Comparison of ENCODE assay signal across 12 mouse cellular contexts in genomic region chr3:105546611-105547071, GRCm38 (mm10).
A peak's percentile ranks its signal among the peaks of the same experiment; 100 is the strongest.
DNase-seq lines count a peak whose midpoint lies in the region; ATAC-seq lines count a peak whose summit lies in the region.
"Had no signal": no experiment of that assay in that cellular context is flagged by ENCODE, and none has a peak within 500 bp of the region (broad histone marks: within the 10 kb centered on the region; RNA-seq: fewer than 3 reads in every experiment).

No protein-coding gene starts in this region.

- ATAC-seq in heart, embryonic 15.5 days (replicated peaks; ENCODE audit: insufficient number of reproducible peaks, insufficient read depth, low FRiP score, low read depth), result 0 out of 2 replicates have a peak, but pooled peaks have one; percentile 33
- 0 out of 2 replicates have a peak, but pooled peaks have one; percentile 8 for ATAC-seq in lung, embryonic 15.5 days (ENCODE audit: borderline replicate concordance, extremely low read depth, low FRiP score, low TSS enrichment)

- peak; percentile 23 for DNase-seq in adrenal gland, postnatal 10 days
- DNase-seq in adrenal gland, adult 8-10 months, result no peak
- DNase-seq in heart, postnatal 25 days (ENCODE audit: low spot score), result no peak
- DNase-seq in lung, postnatal 10 days, result no peak
- peak; percentile 74 for DNase-seq in brain, adult 2 months (ENCODE audit: low read depth, low spot score)
- no peak for DNase-seq in yolk sac, embryonic 10.5 days (ENCODE audit: low spot score)
- DNase-seq: gastrocnemius, postnatal 36 days had no signal

- intact Hi-C loops in heart, postnatal 25 days (cut with DNase I), result no loop called here

- no peak overlapping the region for H3K9ac ChIP-seq in heart, embryonic 15.5 days
- no peak overlapping the region for H3K9ac ChIP-seq in lung, embryonic 15.5 days
- H3K9ac ChIP-seq: hindbrain, embryonic 12.5 days; liver, embryonic 15.5 days had no signal

- no peak overlapping the region for H3K4me3 ChIP-seq in heart, embryonic 15.5 days
- H3K4me3 ChIP-seq in lung, embryonic 15.5 days, result no peak overlapping the region
- H3K4me3 ChIP-seq: hindbrain, embryonic 12.5 days; liver, embryonic 15.5 days had no signal

- no peak overlapping the region for H3K4me2 ChIP-seq in heart, embryonic 15.5 days
- no peak overlapping the region for H3K4me2 ChIP-seq in lung, embryonic 15.5 days
- H3K4me2 ChIP-seq: hindbrain, embryonic 12.5 days; liver, embryonic 15.5 days had no signal

- H3K36me3 ChIP-seq in heart, embryonic 15.5 days, result no peaks in the 10 kb centered on the region
- H3K36me3 ChIP-seq in lung, embryonic 15.5 days, result no peaks in the 10 kb centered on the region
- H3K36me3 ChIP-seq: G1E; hindbrain, embryonic 12.5 days; liver, embryonic 15.5 days had no signal

- no peaks in the 10 kb centered on the region for H3K27me3 ChIP-seq in heart, embryonic 15.5 days
- H3K27me3 ChIP-seq in lung, embryonic 15.5 days, result no peaks in the 10 kb centered on the region
- H3K27me3 ChIP-seq: hindbrain, embryonic 12.5 days; liver, embryonic 15.5 days had no signal

- 38% methylated on average over 13 of the region's 13 CpGs for WGBS in heart, embryonic 15.5 days
- WGBS in lung, embryonic 15.5 days, result 44% methylated on average over 13 of the region's 13 CpGs

- no peak overlapping the region for H3K27ac ChIP-seq in heart, embryonic 15.5 days
- H3K27ac ChIP-seq in lung, embryonic 15.5 days, result no peak overlapping the region
- H3K27ac ChIP-seq: hindbrain, embryonic 12.5 days; liver, embryonic 15.5 days had no signal

- H3K9me3 ChIP-seq in heart, embryonic 15.5 days (replicated peaks), result no peaks in the 10 kb centered on the region
- H3K9me3 ChIP-seq in lung, embryonic 15.5 days, result no peaks in the 10 kb centered on the region
- H3K9me3 ChIP-seq: G1E; hindbrain, embryonic 12.5 days; liver, embryonic 15.5 days had no signal

- 0 out of 2 replicates have a peak, but pooled peaks cover 5% of the 10 kb centered on the region for H3K4me1 ChIP-seq in heart, embryonic 15.5 days (replicated peaks)
- no peaks in the 10 kb centered on the region for H3K4me1 ChIP-seq in lung, embryonic 15.5 days
- H3K4me1 ChIP-seq: liver, embryonic 15.5 days had no signal

Comparison
In these comparisons a context has a peak if more than half of its experiments do, and no peak if none do; other contexts are left out.
1. DNase-seq: peak in adrenal gland, postnatal 10 days (single experiment) and brain, adult 2 months (single experiment); none in adrenal gland, adult 8-10 months (single experiment), heart, postnatal 25 days (single experiment), lung, postnatal 10 days (single experiment) and yolk sac, embryonic 10.5 days (single experiment).